Mouse (Mus musculus): ENCODE measurements around the gene Pgm1. TPM values are rescaled to one million over a fixed set of nuclear protein-coding genes. Genes with fewer than 3 reads are reported as not detected.

Pgm1 gene
- polyA plus RNA-seq, 1 experiment from 2014 or later = 57.6 TPM

- Histone ChIP-seq H3K9ac (no peak overlapping the region), H3K9me3 (no peaks in the 10 kb centered on the region), H3K4me2 (no peak overlapping the region), H3K27me3 (peaks cover 6% of the 10 kb centered on the region; the same call in 1 of the 2 replicates), H3K27ac (no peak overlapping the region), H3K4me1 (no peaks in the 10 kb centered on the region), H3K36me3 (no peaks in the 10 kb centered on the region), H3K4me3 (no peak overlapping the region)
- ATAC-seq (ENCODE audit: insufficient number of reproducible peaks, low FRiP score, low TSS enrichment, low read depth) = no peak
- 10% methylated on average over 3 of the region's 3 CpGs for WGBS
Measured at GRCm38 (mm10) chr4:100028641-100029040, 99.4 kb downstream of the Pgm1 start.

GRCm38 (mm10) chr4:100031270-100031669, 102.1 kb downstream of the Pgm1 start:
- no peaks in the 10 kb centered on the region for H3K36me3 ChIP-seq
- no peak overlapping the region for H3K9ac ChIP-seq
- H3K9me3 ChIP-seq = no peaks in the 10 kb centered on the region
- H3K4me3 ChIP-seq = no peak overlapping the region
- WGBS = 53% methylated on average over 6 of the region's 6 CpGs
- no peak overlapping the region for H3K4me2 ChIP-seq
- H3K27ac ChIP-seq = no peak overlapping the region
- H3K27me3 ChIP-seq = peaks cover 6% of the 10 kb centered on the region; the same call in 1 of the 2 replicates
- peaks cover 5% of the 10 kb centered on the region; the same call in 1 of the 2 replicates for H3K4me1 ChIP-seq
- no peak for ATAC-seq (ENCODE audit: insufficient number of reproducible peaks, low FRiP score, low TSS enrichment, low read depth)

DNA sequence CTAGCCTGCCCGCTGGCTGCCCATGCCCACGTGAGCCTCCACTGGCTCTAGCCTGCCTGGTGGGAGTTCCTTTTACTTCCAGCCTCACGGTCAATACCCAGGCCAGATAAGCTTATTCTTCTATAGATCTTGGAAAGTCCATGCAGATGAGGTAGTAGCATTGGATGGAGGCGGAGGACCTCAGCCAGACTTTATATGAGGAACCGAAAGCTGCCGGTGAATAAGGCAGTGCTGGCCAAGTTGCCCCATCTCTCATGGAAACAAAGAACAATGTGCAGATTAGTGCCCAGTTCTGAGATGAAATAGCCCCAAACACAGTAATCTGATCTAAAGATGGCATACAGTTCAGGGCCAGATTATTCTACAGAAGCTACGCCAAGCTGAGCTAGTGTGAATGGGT, 103.4 kb downstream of the Pgm1 start:
- Histone ChIP-seq H3K27ac (no peak overlapping the region), H3K4me1 (peaks cover 12% of the 10 kb centered on the region), H3K9me3 (no peaks in the 10 kb centered on the region), H3K36me3 (no peaks in the 10 kb centered on the region), H3K9ac (no peak overlapping the region), H3K4me3 (no peak overlapping the region), H3K27me3 (peaks cover 6% of the 10 kb centered on the region; the same call in 1 of the 2 replicates), H3K4me2 (no peak overlapping the region)
- ATAC-seq (ENCODE audit: insufficient number of reproducible peaks, low FRiP score, low TSS enrichment, low read depth) = no peak
- WGBS = 89% methylated on average over 7 of the region's 7 CpGs

DNA sequence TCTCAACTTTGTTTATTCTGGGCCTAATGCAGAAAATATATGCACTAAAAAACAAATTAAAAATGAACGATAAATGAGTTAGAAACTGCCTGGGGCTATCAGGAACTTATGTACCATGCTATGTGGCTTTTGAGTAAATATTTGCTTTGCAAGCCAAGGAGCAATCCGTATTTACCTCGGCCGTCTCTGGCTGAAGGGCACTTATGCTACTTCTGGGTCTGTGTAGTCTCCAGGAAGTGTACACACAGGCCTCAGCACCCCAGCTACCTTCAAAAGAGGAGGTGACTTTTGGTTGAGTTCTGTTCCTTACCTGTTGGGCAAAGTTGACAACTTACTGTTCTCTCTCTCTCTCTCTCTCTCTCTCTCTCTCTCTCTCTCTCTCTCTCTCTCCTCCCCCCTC, 104.7 kb downstream of the Pgm1 start:
- Histone ChIP-seq H3K4me3 (no peak overlapping the region), H3K36me3 (no peaks in the 10 kb centered on the region), H3K27me3 (peaks cover 6% of the 10 kb centered on the region; the same call in 1 of the 2 replicates), H3K9me3 (no peaks in the 10 kb centered on the region), H3K9ac (no peak overlapping the region), H3K4me2 (no peak overlapping the region), H3K4me1 (peaks cover 16% of the 10 kb centered on the region), H3K27ac (no peak overlapping the region)
- ATAC-seq (ENCODE audit: insufficient number of reproducible peaks, low FRiP score, low TSS enrichment, low read depth) = no peak
- WGBS = 86% methylated on average over 4 of the region's 4 CpGs

DNA sequence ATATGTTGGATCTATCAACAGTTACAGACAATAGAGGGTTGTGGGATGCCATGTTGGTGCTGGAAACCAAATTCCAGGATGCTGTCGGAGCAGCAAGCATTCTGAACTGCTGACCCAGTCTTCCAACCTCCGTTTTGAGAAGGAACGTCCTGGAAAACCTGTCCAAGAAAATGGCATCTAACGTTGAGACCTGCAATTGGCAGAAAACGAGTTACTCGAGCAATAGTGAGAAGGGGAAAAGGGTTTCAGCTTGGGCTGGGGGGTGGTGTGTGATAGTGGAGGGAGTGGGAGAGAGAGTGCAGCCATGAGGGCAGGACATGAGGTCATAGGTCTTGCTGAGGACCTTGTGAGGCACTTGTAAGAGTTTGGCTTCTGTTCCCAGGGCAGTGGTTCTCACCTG, 105.8 kb downstream of the Pgm1 start:
- H3K27me3 ChIP-seq = peaks cover 6% of the 10 kb centered on the region; the same call in 1 of the 2 replicates
- no peaks in the 10 kb centered on the region for H3K36me3 ChIP-seq
- no peak overlapping the region for H3K4me2 ChIP-seq
- H3K27ac ChIP-seq = no peak overlapping the region
- H3K4me3 ChIP-seq = no peak overlapping the region
- no peak for ATAC-seq (ENCODE audit: insufficient number of reproducible peaks, low FRiP score, low TSS enrichment, low read depth)
- H3K9me3 ChIP-seq = no peaks in the 10 kb centered on the region
- peaks cover 16% of the 10 kb centered on the region for H3K4me1 ChIP-seq
- 82% methylated on average over 6 of the region's 6 CpGs for WGBS
- no peak overlapping the region for H3K9ac ChIP-seq

GRCm38 (mm10) chr4:100035919-100036554, 106.8 kb downstream of the Pgm1 start:
- no peak overlapping the region for H3K4me2 ChIP-seq
- H3K27me3 ChIP-seq = peaks cover 6% of the 10 kb centered on the region; the same call in 1 of the 2 replicates
- H3K27ac ChIP-seq = no peak overlapping the region
- 33% methylated on average over 16 of the region's 16 CpGs for WGBS
- H3K4me3 ChIP-seq = no peak overlapping the region
- H3K4me1 ChIP-seq = peaks cover 16% of the 10 kb centered on the region
- no peaks in the 10 kb centered on the region for H3K36me3 ChIP-seq
- no peak overlapping the region for H3K9ac ChIP-seq
- H3K9me3 ChIP-seq = no peaks in the 10 kb centered on the region
- no peak for ATAC-seq (ENCODE audit: insufficient number of reproducible peaks, low FRiP score, low TSS enrichment, low read depth)

Other genes with a start within 250 kb of the Pgm1 start
- 17.0 and 17.9 TPM in 2 replicates for gene Alg6, start 213.8 kb upstream of the Pgm1 start, polyA plus RNA-seq (2015; fragmentation: Nextera tagmentation; extraction: Ambion mirVana)
- 16.2 and 19.3 TPM in 2 replicates for gene Efcab7, start 100.2 kb upstream of the Pgm1 start, polyA plus RNA-seq (2015; fragmentation: Nextera tagmentation; extraction: Ambion mirVana)
- gene Itgb3bp, start 399 bp downstream of the Pgm1 start, polyA plus RNA-seq (2015; fragmentation: Nextera tagmentation; extraction: Ambion mirVana) = 26.4 and 29.0 TPM in 2 replicates
- gene Ror1, start 166.4 kb downstream of the Pgm1 start, polyA plus RNA-seq (2015; fragmentation: Nextera tagmentation; extraction: Ambion mirVana) = 8.1 and 9.5 TPM in 2 replicates

Data from limb, embryonic 15.5 days (tissue).